Mouse (Mus musculus) cerebellum, adult 2 months (tissue): ENCODE results near the gene Zfp882. TPM values are rescaled to one million over a fixed set of nuclear protein-coding genes. Genes with fewer than 3 reads are reported as not detected.
"Not testable (repeated sequence)": the region's sequence is repeated elsewhere in the genome, so short reads cannot be mapped to it uniquely, and the experiment has no call there.

Source experiments
- DNase-seq, 2 experiments: peaks; one replicate each; pipeline ENCODE4 v3.0.0; 2021
- H3K27ac ChIP-seq: fragments of 200-500 bp; 2 replicates; pipeline ENCODE4 v1.5.1; 2012; ENCODE audit warnings: low read length, control low read depth, inconsistent platforms; ENCODE audit not compliant: insufficient read depth
- H3K27me3 ChIP-seq: fragments of 200-500 bp; 2 replicates; pipeline ENCODE4 v1.6.1; 2012; ENCODE audit warnings: inconsistent platforms, mild to moderate bottlenecking, low read length, moderate library complexity; ENCODE audit not compliant: control insufficient read depth, insufficient read depth
- H3K4me1 ChIP-seq: fragments of 200-500 bp; 2 replicates; pipeline ENCODE4 v1.6.1; 2011; ENCODE audit warnings: low read length; ENCODE audit not compliant: control insufficient read depth, insufficient read depth
- H3K4me3 ChIP-seq: fragments of 200-500 bp; replicated peaks from 2 replicates; pipeline ENCODE3; 2011; ENCODE audit warnings: mild to moderate bottlenecking, low read depth, low read length, control low read depth; ENCODE audit not compliant: insufficient read depth
- CTCF ChIP-seq: fragments of 200-500 bp; IDR thresholded peaks from 2 replicates; pipeline ENCODE4 v1.5.1; 2011; ENCODE audit warnings: low read depth, mild to moderate bottlenecking, control low read depth, low read length, moderate library complexity, borderline replicate concordance; ENCODE audit not compliant: insufficient read depth
- POLR2A ChIP-seq: fragments of 200-500 bp; IDR thresholded peaks from 2 replicates; pipeline ENCODE4 v1.6.1; 2011; ENCODE audit warnings: low read length, control low read depth, borderline replicate concordance; ENCODE audit not compliant: insufficient read depth
- WGBS: fragments of 180-500 bp; shearing (Covaris S2); methylation state at CpG from one replicate; pipeline ENCODE4 v1.1.7; 2018; 5-methylcytosine and 5-hydroxymethylcytosine counted together
- polyA plus RNA-seq: library from polyadenylated mRNA; depleted of rRNA; stranded (reverse); fragments of >200 nt; gene quantifications from 2 replicates; pipeline ENCODE4 v1.2.3, GENCODE M21; 2012

Gene Zfp882
- polyA plus RNA-seq, 1 experiment = 8.0 TPM

- no peak for DNase-seq
- WGBS = 81% methylated on average over 2 of the region's 2 CpGs
- Histone ChIP-seq H3K4me3 (no peak overlapping the region), H3K27ac (no peak overlapping the region), H3K27me3 (no peaks in the 10 kb centered on the region), H3K4me1 (no peaks in the 10 kb centered on the region)
- no peak for TF ChIP-seq CTCF
- TF ChIP-seq POLR2A = no peak
Observed at GRCm38 (mm10) chr8:71912286-71912685, 3.9 kb downstream of the Zfp882 start.

GRCm38 (mm10) chr8:71922567-71923401 lies 14.4 kb downstream of the Zfp882 start:
- peak; percentile 95 to 98 for DNase-seq
- Histone ChIP-seq H3K27me3 (no peaks in the 10 kb centered on the region), H3K4me1 (peaks cover 3% of the 10 kb centered on the region; the same call in 1 of the 2 replicates), H3K4me3 (peak overlapping the region; percentile 65), H3K27ac (peak overlapping the region; percentile 92)
- under 1% methylated on average over 57 of the region's 57 CpGs for WGBS
- TF ChIP-seq CTCF (no peak), POLR2A (peak; percentile 80)

- over 99% methylated on average over 5 of the region's 5 CpGs for WGBS
- TF ChIP-seq CTCF (no peak), POLR2A (no peak)
- no peak overlapping the region for H3K27ac ChIP-seq
- no peak for DNase-seq
- no peaks in the 10 kb centered on the region for H3K27me3 ChIP-seq
- no peak overlapping the region for H3K4me3 ChIP-seq
- peaks cover 3% of the 10 kb centered on the region; the same call in 1 of the 2 replicates for H3K4me1 ChIP-seq
Observed at GRCm38 (mm10) chr8:71925791-71926190, 17.4 kb downstream of the Zfp882 start.

DNA sequence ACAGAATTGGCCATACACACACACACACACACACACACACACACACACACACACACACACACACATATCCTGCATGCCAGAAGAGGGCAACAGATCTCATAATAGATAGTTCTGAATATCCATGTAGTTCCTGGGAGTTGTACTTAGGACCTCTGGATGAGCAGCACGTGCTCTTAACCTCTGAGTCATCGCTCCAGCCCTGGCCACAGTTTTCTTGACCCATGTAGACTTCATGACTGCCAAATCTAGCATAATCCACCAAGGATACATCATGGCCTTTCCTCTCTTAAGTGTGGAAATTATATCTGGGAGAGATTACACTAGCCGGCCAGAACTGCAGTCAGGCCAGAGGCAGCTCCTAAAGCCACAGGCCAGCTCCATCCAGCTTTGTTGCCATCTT lies 18.1 kb downstream of the Zfp882 start:
- TF ChIP-seq CTCF = no peak
- no peak for TF ChIP-seq POLR2A
- Histone ChIP-seq H3K4me1 (peaks cover 3% of the 10 kb centered on the region; the same call in 1 of the 2 replicates), H3K27ac (no peak overlapping the region), H3K4me3 (no peak overlapping the region), H3K27me3 (no peaks in the 10 kb centered on the region)
- no peak for DNase-seq
- WGBS = 91% methylated on average over 3 of the region's 3 CpGs

- TF ChIP-seq POLR2A (no peak), CTCF (no peak)
- H3K27ac ChIP-seq = no peak overlapping the region
- no peak for DNase-seq
- no peaks in the 10 kb centered on the region for H3K27me3 ChIP-seq
- H3K4me3 ChIP-seq = no peak overlapping the region
- H3K4me1 ChIP-seq = peaks cover 3% of the 10 kb centered on the region; the same call in 1 of the 2 replicates
Observed at GRCm38 (mm10) chr8:71927779-71928178, 19.4 kb downstream of the Zfp882 start.

- not testable (repeated sequence) for H3K27me3 ChIP-seq, H3K27ac ChIP-seq, H3K4me3 ChIP-seq, H3K4me1 ChIP-seq, DNase-seq
- 84% methylated on average over 2 of the region's 2 CpGs for WGBS
Observed at GRCm38 (mm10) chr8:71938037-71938436, 29.6 kb downstream of the Zfp882 start.

DNA sequence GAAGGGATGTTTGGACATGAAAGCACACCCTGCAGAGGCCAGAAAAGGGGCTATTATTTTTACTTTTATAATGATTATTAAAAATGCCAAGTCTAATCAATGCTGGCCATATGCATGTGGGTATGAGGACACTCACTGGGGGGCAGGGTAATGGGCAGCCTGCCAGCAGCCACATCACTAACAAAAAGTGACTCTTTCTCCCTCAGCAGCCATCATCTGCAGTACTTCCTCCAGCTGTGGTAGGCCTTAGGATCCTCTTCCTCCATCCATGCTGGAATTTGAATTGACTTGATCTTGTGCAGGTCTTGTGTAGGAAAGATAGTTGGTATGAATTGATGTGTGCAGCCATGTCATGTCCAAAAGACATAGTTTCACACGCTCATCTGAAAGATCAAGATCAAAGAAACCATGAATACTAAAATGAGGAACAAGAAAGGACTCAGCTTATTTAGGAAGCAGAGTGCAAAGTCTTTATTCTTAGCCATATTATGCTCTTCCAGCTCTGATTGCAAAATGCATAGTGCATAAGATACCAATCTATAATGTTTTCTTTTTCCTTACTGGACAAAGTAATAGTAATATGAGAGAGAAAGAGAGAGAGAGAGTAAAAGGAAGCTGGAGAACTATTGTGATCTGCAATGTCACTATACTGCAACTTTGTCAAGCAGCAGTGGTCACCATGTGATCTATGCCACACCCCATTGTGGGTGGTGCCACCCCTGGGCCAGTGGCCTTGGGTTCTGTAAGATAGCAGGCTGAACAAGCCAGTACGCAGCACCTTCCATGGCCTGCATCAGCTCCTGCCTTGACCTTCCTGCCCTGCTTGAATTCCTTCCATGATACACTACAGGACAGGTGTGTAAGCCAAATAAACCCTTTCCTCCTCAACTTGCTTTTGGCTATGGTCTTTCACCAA lies 32.1 kb downstream of the Zfp882 start:
- WGBS = 80% methylated on average over 2 of the region's 2 CpGs

DNA sequence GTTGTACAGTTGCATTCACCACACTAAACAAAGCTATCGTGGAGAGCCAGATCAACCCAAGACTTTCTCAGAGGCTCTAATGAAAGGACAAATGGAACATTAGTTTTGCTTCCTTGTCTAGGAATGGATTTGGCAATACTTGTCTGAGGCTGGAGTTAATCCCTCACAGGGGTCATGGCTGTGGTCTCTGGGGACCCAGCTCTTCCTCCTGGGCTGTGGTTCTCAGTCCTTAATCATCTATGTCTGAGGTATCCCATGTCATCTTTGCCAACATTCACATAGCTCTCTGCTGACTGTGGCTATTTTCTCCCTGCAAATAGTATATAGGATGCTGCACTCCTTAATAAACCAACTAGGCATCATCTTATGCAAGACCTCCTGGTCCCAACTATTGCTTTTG lies 33.4 kb downstream of the Zfp882 start:
- TF ChIP-seq POLR2A = no peak
- TF ChIP-seq CTCF = no peak
- no peaks in the 10 kb centered on the region for H3K4me1 ChIP-seq
- no peak overlapping the region for H3K27ac ChIP-seq
- DNase-seq = no peak
- WGBS = 84% methylated on average over 1 of the region's 1 CpGs
- H3K4me3 ChIP-seq = no peak overlapping the region
- no peaks in the 10 kb centered on the region for H3K27me3 ChIP-seq

More for the DNA sequence above, 32.1 kb downstream of the Zfp882 start:
- Histone ChIP-seq H3K4me3 (no peak overlapping the region), H3K27ac (no peak overlapping the region), H3K27me3 (no peaks in the 10 kb centered on the region), H3K4me1 (no peaks in the 10 kb centered on the region)
- no peak for DNase-seq
- TF ChIP-seq POLR2A (no peak), CTCF (no peak)
